Mouse (Mus musculus): Measurements from ENCODE around the gene Bcl9.

DNA sequence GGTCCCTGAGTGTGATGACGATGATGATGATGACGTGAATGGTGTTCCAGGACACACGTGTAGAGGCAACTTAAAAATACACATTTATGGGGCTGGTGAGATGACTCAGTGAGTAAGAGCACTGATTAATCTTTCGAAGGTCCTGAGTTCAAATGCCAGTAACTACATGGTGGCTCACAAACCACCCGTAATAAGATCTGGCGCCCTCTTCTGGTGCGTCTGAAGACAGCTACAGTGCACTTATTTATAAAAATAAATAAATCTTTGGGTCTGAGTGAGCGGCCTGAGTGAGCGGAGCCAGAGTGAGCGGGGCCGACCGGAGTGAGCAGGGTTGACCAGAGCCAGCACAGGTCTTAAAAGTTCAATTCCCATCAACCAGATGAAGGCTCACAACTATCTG, 34.5 kb upstream of the Bcl9 start:
- no peak for TF ChIP-seq MAX (IDR thresholded peaks at IDR 0.05)
- TF ChIP-seq CTCF (IDR thresholded peaks at IDR 0.05; ENCODE audit: control insufficient read depth, insufficient read depth, insufficient read length), result no peak
